Mouse (Mus musculus): ENCODE results near the gene Padi3. TPM values are rescaled to one million over a fixed set of nuclear protein-coding genes. Genes with fewer than 3 reads are reported as not detected.

Gene Padi3
- total and polyA plus RNA-seq, 3 experiments: 73.1 to 106 TPM; not detected in 1

DNA sequence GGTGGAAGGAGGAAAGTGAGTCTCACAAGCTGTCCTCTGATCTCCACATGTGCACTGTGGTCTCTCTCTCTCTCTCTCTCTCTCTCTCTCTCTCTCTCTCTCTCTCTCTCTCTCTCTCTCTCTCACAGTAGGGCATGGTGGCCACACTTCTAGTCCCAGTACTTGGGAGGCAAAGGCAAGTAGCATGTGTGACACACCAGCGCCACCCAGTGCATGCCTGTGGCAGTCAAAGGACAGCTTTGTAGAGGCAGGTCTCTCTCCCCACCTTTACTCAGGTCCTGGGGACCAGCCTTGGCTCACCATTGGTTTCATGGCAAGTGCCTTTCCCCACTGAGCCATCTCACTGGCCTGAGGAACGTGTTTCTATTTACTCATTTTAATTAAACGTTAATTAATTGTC lies 65.8 kb downstream of the Padi3 start:
- Histone ChIP-seq H3K4me3 (ENCODE audit: control insufficient read depth in 1 of 2, insufficient read depth in 1 of 2, low read depth in 2 of 2, low read length in 2 of 2) (no peak overlapping the region), H3K9ac (ENCODE audit: control insufficient read depth, low read depth, low read length, poor library complexity, severe bottlenecking) (no peak overlapping the region), H3K79me2 (ENCODE audit: control insufficient read depth, insufficient read depth, low read length, poor library complexity) (no peaks in the 10 kb centered on the region), H3K27ac (ENCODE audit: control insufficient read depth, low read depth, low read length) (no peak overlapping the region), H3K36me3 (ENCODE audit: control insufficient read depth in 1 of 2, insufficient read depth in 2 of 2, low read length in 2 of 2) (no peaks in the 10 kb centered on the region), H3K9me3 (replicated peaks; ENCODE audit: insufficient read depth, low read length) (no peaks in the 10 kb centered on the region), H3K4me1 (ENCODE audit: control insufficient read depth in 1 of 2, insufficient read depth in 2 of 2, low read length in 2 of 2) (peaks cover 0 to 5% of the 10 kb centered on the region in 2 experiments; a peak in 1 of 4 replicates), H3K27me3 (ENCODE audit: control insufficient read depth in 1 of 2, insufficient read depth in 2 of 2, low read length in 2 of 2) (peaks cover 0 to 6% of the 10 kb centered on the region in 2 experiments; a peak in 2 of 4 replicates)
- TF ChIP-seq RCOR1 (IDR thresholded peaks at IDR 0.05; ENCODE audit: low read depth, low read length) (no peak), TAL1 (IDR thresholded peaks at IDR 0.05; ENCODE audit: low read length) (no peak), TBP (IDR thresholded peaks at IDR 0.05; ENCODE audit: low read depth, low read length) (no peak), NRF1 (IDR thresholded peaks at IDR 0.05; ENCODE audit: insufficient read depth, low read depth, low read length, poor library complexity, severe bottlenecking) (no peak), MAZ (IDR thresholded peaks at IDR 0.05; ENCODE audit: low read depth, low read length) (no peak), ZKSCAN1 (IDR thresholded peaks at IDR 0.05; ENCODE audit: low read depth, low read length) (no peak), NELFE (IDR thresholded peaks at IDR 0.05; ENCODE audit: low read depth, low read length) (no peak), MAX (IDR thresholded peaks at IDR 0.05; ENCODE audit: low read length) (no peak), SMC3 (IDR thresholded peaks at IDR 0.05; ENCODE audit: low read depth, low read length) (peak; percentile 77), CHD2 (IDR thresholded peaks at IDR 0.05; ENCODE audit: low read length) (no peak), EP300 (IDR thresholded peaks at IDR 0.05; ENCODE audit: low read depth in 1 of 2, low read length in 2 of 2) (no peak), JUND (IDR thresholded peaks at IDR 0.05; ENCODE audit: low read depth, low read length) (peak; percentile 81; the same call in 1 of the 2 replicates), CHD1 (IDR thresholded peaks at IDR 0.05; ENCODE audit: low read depth, low read length) (no peak), RAD21 (IDR thresholded peaks at IDR 0.05; ENCODE audit: low read depth, low read length) (peak; percentile 83), GATA1 (IDR thresholded peaks at IDR 0.05; ENCODE audit: low read depth, low read length) (no peak), SIN3A (IDR thresholded peaks at IDR 0.05; ENCODE audit: low read length) (no peak), ELF1 (IDR thresholded peaks at IDR 0.05; ENCODE audit: low read depth, low read length) (no peak), MAFK (IDR thresholded peaks at IDR 0.05; ENCODE audit: borderline replicate concordance, low read depth, low read length) (no peak), ZMIZ1 (IDR thresholded peaks at IDR 0.05; ENCODE audit: low read depth, low read length) (no peak), ZC3H11A (IDR thresholded peaks at IDR 0.05; ENCODE audit: low read depth, low read length) (peak; percentile 73), CTCF (IDR thresholded peaks at IDR 0.05 in 2 of 3, conservative IDR thresholded peaks at IDR 0.05 in 1 of 3; ENCODE audit: control insufficient read depth in 1 of 3, insufficient read depth in 1 of 3, low read depth in 2 of 3, low read length in 3 of 3, poor library complexity in 1 of 3, severe bottlenecking in 1 of 3) (peak; percentile 69 to 82 (median 81)), USF1 (IDR thresholded peaks at IDR 0.05; ENCODE audit: low read depth, low read length) (no peak)
- peak; percentile 67 for DNase-seq (ENCODE audit: low read depth, low spot score)

DNA sequence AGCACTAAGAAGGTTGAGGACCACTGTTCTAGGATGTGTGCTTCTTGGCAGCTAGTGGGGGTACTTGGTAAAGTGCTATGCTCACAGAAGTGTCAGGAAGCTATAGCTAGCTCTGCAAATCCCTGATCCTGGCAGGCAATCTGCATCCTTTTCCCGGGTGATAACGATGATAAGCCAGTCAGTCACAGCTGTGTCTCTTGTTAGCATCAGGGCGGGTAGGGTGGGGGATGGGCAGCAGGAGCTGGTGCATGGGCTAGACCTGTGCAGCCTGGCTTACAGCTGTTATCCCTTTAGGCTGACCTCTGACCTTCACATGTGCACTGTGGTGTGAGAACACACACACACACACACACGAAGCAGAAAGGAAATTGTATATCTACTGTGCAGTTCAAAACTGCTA lies 67.4 kb downstream of the Padi3 start:
- Histone ChIP-seq H3K36me3 (ENCODE audit: control insufficient read depth in 1 of 2, insufficient read depth in 2 of 2, low read length in 2 of 2) (no peaks in the 10 kb centered on the region), H3K4me3 (ENCODE audit: control insufficient read depth in 1 of 2, insufficient read depth in 1 of 2, low read depth in 2 of 2, low read length in 2 of 2) (no peak overlapping the region), H3K27ac (ENCODE audit: control insufficient read depth, low read depth, low read length) (no peak overlapping the region), H3K9ac (ENCODE audit: control insufficient read depth, low read depth, low read length, poor library complexity, severe bottlenecking) (no peak overlapping the region), H3K27me3 (ENCODE audit: control insufficient read depth in 1 of 2, insufficient read depth in 2 of 2, low read length in 2 of 2) (peaks cover 0 to 5% of the 10 kb centered on the region in 2 experiments; a peak in 2 of 4 replicates), H3K9me3 (replicated peaks; ENCODE audit: insufficient read depth, low read length) (no peaks in the 10 kb centered on the region), H3K79me2 (ENCODE audit: control insufficient read depth, insufficient read depth, low read length, poor library complexity) (no peaks in the 10 kb centered on the region), H3K4me1 (ENCODE audit: control insufficient read depth in 1 of 2, insufficient read depth in 2 of 2, low read length in 2 of 2) (peaks cover 0 to 5% of the 10 kb centered on the region in 2 experiments; a peak in 1 of 4 replicates)
- TF ChIP-seq MEF2A (IDR thresholded peaks at IDR 0.05; ENCODE audit: extremely low read depth, insufficient replicate concordance, low read depth, low read length, poor library complexity, severe bottlenecking) (no peak), RCOR1 (IDR thresholded peaks at IDR 0.05; ENCODE audit: low read depth, low read length) (no peak), MAFK (IDR thresholded peaks at IDR 0.05; ENCODE audit: borderline replicate concordance, low read depth, low read length) (no peak), GABPA (IDR thresholded peaks at IDR 0.05; ENCODE audit: low read depth, low read length) (no peak), ETS1 (IDR thresholded peaks at IDR 0.05; ENCODE audit: low read depth, low read length) (no peak), KAT2A (conservative IDR thresholded peaks at IDR 0.05; ENCODE audit: low read depth, low read length) (no peak), BHLHE40 (IDR thresholded peaks at IDR 0.05; ENCODE audit: borderline replicate concordance, low read depth, low read length) (no peak), MAZ (IDR thresholded peaks at IDR 0.05; ENCODE audit: low read depth, low read length) (no peak), SMC3 (IDR thresholded peaks at IDR 0.05; ENCODE audit: low read depth, low read length) (no peak), MXI1 (IDR thresholded peaks at IDR 0.05; ENCODE audit: low read depth, low read length) (no peak), NRF1 (IDR thresholded peaks at IDR 0.05; ENCODE audit: insufficient read depth, low read depth, low read length, poor library complexity, severe bottlenecking) (no peak), TBP (IDR thresholded peaks at IDR 0.05; ENCODE audit: low read depth, low read length) (no peak), POLR2A (IDR thresholded peaks at IDR 0.05; ENCODE audit: control insufficient read depth in 1 of 2, insufficient read depth in 1 of 2, low read depth in 1 of 2, low read length in 2 of 2, poor library complexity in 1 of 2) (no peak), POLR2AphosphoS2 (IDR thresholded peaks at IDR 0.05; ENCODE audit: low read length) (no peak), CHD1 (IDR thresholded peaks at IDR 0.05; ENCODE audit: low read depth, low read length) (no peak), MYB (IDR thresholded peaks at IDR 0.05; ENCODE audit: low read depth, low read length) (no peak)
- no peak for DNase-seq (ENCODE audit: low read depth, low spot score)

Data from MEL (cell line).